Mouse (Mus musculus) forebrain, embryonic 16.5 days (tissue): Measurements from ENCODE around the gene Mrpl22. TPM values are rescaled to one million over a fixed set of nuclear protein-coding genes. Genes with fewer than 3 reads are reported as not detected.
A peak's percentile ranks its signal among the peaks of the same experiment; 100 is the strongest.
"Not testable (repeated sequence)": the region's sequence is repeated elsewhere in the genome, so short reads cannot be mapped to it uniquely, and the experiment has no call there.

Experiments
- ATAC-seq: fragments of 200-750 bp; cut with Nextera tagmentation; 2 replicates; pipeline ENCODE4 v1.8.0; 2017; ENCODE audit warnings: mild to moderate bottlenecking, moderate library complexity
- H3K27ac ChIP-seq: fragments of 300-500 bp; sonication (generic); 2 replicates; pipeline ENCODE4 v1.5.1; 2014; ENCODE audit warnings: low read length, control low read depth
- H3K27me3 ChIP-seq: fragments of 300-500 bp; sonication (generic); replicated peaks from 2 replicates; pipeline ENCODE4 v1.6.1; 2014; ENCODE audit warnings: low read length; ENCODE audit not compliant: control insufficient read depth, insufficient read depth
- H3K36me3 ChIP-seq: fragments of 300-500 bp; sonication (generic); 2 replicates; pipeline ENCODE4 v1.6.1; 2014; ENCODE audit not compliant: control insufficient read depth, insufficient read depth
- H3K4me1 ChIP-seq: fragments of 300-500 bp; sonication (generic); replicated peaks from 2 replicates; pipeline ENCODE4 v1.6.1; 2014; ENCODE audit warnings: low read length; ENCODE audit not compliant: control insufficient read depth, insufficient read depth
- H3K4me2 ChIP-seq: fragments of 300-500 bp; sonication (generic); 2 replicates; pipeline ENCODE4 v1.6.1; 2014; ENCODE audit warnings: mild to moderate bottlenecking, low read length, control low read depth
- H3K4me3 ChIP-seq: fragments of 300-500 bp; sonication (generic); replicated peaks from 2 replicates; pipeline ENCODE4 v1.5.1; 2014; ENCODE audit warnings: mild to moderate bottlenecking, low read length, control low read depth
- H3K9ac ChIP-seq: fragments of 300-500 bp; sonication (generic); replicated peaks from 2 replicates; pipeline ENCODE4 v1.6.1; 2014; ENCODE audit warnings: low read depth, low read length, control low read depth
- H3K9me3 ChIP-seq: fragments of 300-500 bp; sonication (generic); 2 replicates; pipeline ENCODE4 v1.6.1; 2016; ENCODE audit warnings: low read length; ENCODE audit not compliant: control insufficient read depth
- WGBS: fragments of 180-500 bp; shearing (Covaris S2); extraction: QIAGEN DNeasy Blood & Tissue Kit; methylation state at CpG from one replicate; pipeline ENCODE4 v1.1.7; 2014; 5-methylcytosine and 5-hydroxymethylcytosine counted together
- polyA plus RNA-seq: library from polyadenylated mRNA; unstranded; fragments of >200 nt; fragmentation: Nextera tagmentation; extraction: Ambion mirVana; gene quantifications from 2 replicates; pipeline ENCODE4 v1.2.1, GENCODE M21; 2015

Gene Mrpl22
- polyA plus RNA-seq, 1 experiment from 2014 or later, result 102 TPM

- Histone ChIP-seq H3K9me3 (no peaks in the 10 kb centered on the region), H3K27me3 (no peaks in the 10 kb centered on the region), H3K4me3 (peak overlapping the region; percentile 16), H3K27ac (no peak overlapping the region), H3K9ac (no peak overlapping the region), H3K4me1 (no peaks in the 10 kb centered on the region), H3K36me3 (no peaks in the 10 kb centered on the region), H3K4me2 (peak overlapping the region; percentile 33)
- no peak for ATAC-seq
- WGBS, result 54% methylated on average over 16 of the region's 17 CpGs
Observed at GRCm38 (mm10) chr11:58214391-58215048, 43.1 kb downstream of the Mrpl22 start.

DNA sequence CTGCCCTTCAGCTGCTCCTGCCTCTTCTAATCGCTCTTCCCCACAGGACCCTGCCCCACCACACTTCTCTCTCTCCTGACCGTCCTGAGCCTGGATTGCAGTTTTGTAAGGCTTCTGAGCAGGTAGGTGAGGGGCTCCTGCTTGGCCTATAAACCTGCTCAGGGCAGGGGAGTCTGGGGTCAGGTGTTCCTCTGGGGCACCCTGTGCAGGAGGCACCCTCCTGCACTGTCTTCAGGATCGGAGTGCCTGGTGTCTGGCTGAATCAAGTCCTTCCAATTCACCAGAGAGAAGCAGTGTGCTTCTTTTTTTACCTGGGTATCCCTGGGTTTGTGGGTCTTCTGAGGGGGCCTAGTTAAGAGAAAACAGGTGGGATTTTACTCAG, 43.6 kb downstream of the Mrpl22 start:
- H3K4me3 ChIP-seq, ATAC-seq, H3K27ac ChIP-seq, H3K9ac ChIP-seq, H3K4me1 ChIP-seq, H3K9me3 ChIP-seq, H3K4me2 ChIP-seq, H3K36me3 ChIP-seq, H3K27me3 ChIP-seq: not testable (repeated sequence)
- 38% methylated on average over 2 of the region's 3 CpGs for WGBS

GRCm38 (mm10) chr11:58215814-58216213, 44.4 kb downstream of the Mrpl22 start:
- no peaks in the 10 kb centered on the region for H3K9me3 ChIP-seq
- H3K27me3 ChIP-seq, result no peaks in the 10 kb centered on the region
- H3K4me2 ChIP-seq, result no peak overlapping the region
- no peaks in the 10 kb centered on the region for H3K4me1 ChIP-seq
- no peak for ATAC-seq
- H3K4me3 ChIP-seq, result no peak overlapping the region
- no peak overlapping the region for H3K27ac ChIP-seq
- H3K9ac ChIP-seq, result no peak overlapping the region
- no peaks in the 10 kb centered on the region for H3K36me3 ChIP-seq
- 84% methylated on average over 5 of the region's 5 CpGs for WGBS

GRCm38 (mm10) chr11:58216823-58217222, 45.4 kb downstream of the Mrpl22 start:
- ATAC-seq, result no peak
- 91% methylated on average over 6 of the region's 6 CpGs for WGBS
- H3K4me2 ChIP-seq, result no peak overlapping the region

DNA sequence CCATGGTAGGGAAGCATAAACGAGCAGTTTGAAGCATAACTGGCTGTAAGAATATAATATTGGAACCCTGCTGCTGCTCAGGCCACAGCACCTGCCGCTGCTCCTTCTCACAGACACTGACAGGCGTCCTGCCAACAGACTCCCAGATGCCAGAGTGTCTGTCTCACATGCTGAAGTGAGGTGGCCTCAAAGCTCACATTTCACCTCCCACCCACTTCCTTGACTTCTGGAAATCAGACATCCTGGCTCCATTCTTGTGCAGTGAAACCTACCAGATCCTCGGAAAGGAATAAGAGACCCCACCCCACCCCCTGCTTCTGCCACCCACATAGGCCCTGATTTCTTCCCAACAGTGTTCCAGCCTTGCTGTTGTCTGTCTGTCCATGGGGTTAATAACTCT, 52.3 kb downstream of the Mrpl22 start:
- Histone ChIP-seq H3K27me3 (no peaks in the 10 kb centered on the region), H3K9me3 (no peaks in the 10 kb centered on the region), H3K27ac (no peak overlapping the region), H3K4me1 (no peaks in the 10 kb centered on the region), H3K4me2 (no peak overlapping the region), H3K4me3 (no peak overlapping the region), H3K36me3 (no peaks in the 10 kb centered on the region), H3K9ac (no peak overlapping the region)
- no peak for ATAC-seq
- 51% methylated on average over 4 of the region's 4 CpGs for WGBS

More at GRCm38 (mm10) chr11:58216823-58217222, 45.4 kb downstream of the Mrpl22 start:
- Histone ChIP-seq H3K36me3 (no peaks in the 10 kb centered on the region), H3K9ac (no peak overlapping the region), H3K9me3 (no peaks in the 10 kb centered on the region), H3K27me3 (no peaks in the 10 kb centered on the region), H3K4me3 (no peak overlapping the region), H3K4me1 (no peaks in the 10 kb centered on the region), H3K27ac (no peak overlapping the region)

GRCm38 (mm10) chr11:58224313-58224712, 52.9 kb downstream of the Mrpl22 start:
- no peak for ATAC-seq
- Histone ChIP-seq H3K4me3 (no peak overlapping the region), H3K27ac (no peak overlapping the region), H3K4me2 (no peak overlapping the region), H3K4me1 (no peaks in the 10 kb centered on the region), H3K27me3 (no peaks in the 10 kb centered on the region), H3K36me3 (no peaks in the 10 kb centered on the region), H3K9me3 (no peaks in the 10 kb centered on the region), H3K9ac (no peak overlapping the region)
- 64% methylated on average over 7 of the region's 7 CpGs for WGBS

GRCm38 (mm10) chr11:58224872-58225271, 53.4 kb downstream of the Mrpl22 start:
- H3K9me3 ChIP-seq, H3K27me3 ChIP-seq, ATAC-seq, H3K4me3 ChIP-seq, H3K36me3 ChIP-seq, H3K4me2 ChIP-seq, H3K4me1 ChIP-seq, H3K9ac ChIP-seq, H3K27ac ChIP-seq: not testable (repeated sequence)
- 88% methylated on average over 2 of the region's 2 CpGs for WGBS

DNA sequence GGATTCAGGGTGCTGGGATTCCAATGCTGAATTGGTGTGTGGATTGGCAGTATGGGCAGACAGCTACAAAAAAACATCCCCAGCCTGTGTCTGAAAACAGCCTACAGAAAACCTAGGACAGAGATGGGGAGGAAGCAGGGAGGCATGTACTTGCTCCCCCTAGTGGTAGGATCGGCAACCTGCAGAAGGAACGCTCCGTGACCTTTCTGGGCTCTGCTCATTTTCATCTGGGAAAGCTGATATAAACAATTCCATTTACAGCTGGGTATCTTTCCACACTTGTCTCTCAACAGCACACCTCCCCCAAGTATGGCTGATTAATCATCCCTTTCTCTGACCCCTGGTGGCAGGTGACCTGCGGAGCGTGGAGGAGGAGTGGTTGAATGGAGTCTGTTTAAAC, 54.2 kb downstream of the Mrpl22 start:
- H3K9ac ChIP-seq, result no peak overlapping the region
- H3K36me3 ChIP-seq, result no peaks in the 10 kb centered on the region
- 10% methylated on average over 5 of the region's 5 CpGs for WGBS
- H3K27ac ChIP-seq, result no peak overlapping the region
- no peak overlapping the region for H3K4me2 ChIP-seq
- no peak overlapping the region for H3K4me3 ChIP-seq
- ATAC-seq, result no peak; the same call in 1 of the 2 replicates
- no peaks in the 10 kb centered on the region for H3K4me1 ChIP-seq
- H3K27me3 ChIP-seq, result no peaks in the 10 kb centered on the region
- no peaks in the 10 kb centered on the region for H3K9me3 ChIP-seq

DNA sequence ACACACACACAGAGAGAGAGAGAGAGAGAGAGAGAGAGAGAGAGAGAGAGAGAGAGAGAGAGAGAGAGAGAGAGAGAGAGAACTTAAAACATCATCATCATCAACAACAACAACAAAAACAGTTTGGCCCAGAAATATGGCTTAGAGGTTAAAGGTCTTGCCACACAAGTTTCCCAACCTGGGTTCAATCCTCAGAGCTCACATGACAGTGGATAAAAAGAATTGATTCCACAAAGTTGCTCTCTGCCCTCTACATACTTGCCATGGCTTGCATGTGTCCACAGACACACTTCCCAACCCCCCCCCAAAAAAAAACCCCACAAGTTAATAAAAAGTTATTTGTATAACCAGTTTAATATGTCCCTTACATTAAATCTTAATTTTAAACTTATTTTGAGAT, 55.0 kb downstream of the Mrpl22 start:
- Histone ChIP-seq H3K27me3 (no peaks in the 10 kb centered on the region), H3K36me3 (no peaks in the 10 kb centered on the region), H3K9ac (no peak overlapping the region), H3K9me3 (no peaks in the 10 kb centered on the region), H3K27ac (no peak overlapping the region), H3K4me2 (no peak overlapping the region), H3K4me1 (no peaks in the 10 kb centered on the region), H3K4me3 (no peak overlapping the region)
- ATAC-seq, result no peak

DNA sequence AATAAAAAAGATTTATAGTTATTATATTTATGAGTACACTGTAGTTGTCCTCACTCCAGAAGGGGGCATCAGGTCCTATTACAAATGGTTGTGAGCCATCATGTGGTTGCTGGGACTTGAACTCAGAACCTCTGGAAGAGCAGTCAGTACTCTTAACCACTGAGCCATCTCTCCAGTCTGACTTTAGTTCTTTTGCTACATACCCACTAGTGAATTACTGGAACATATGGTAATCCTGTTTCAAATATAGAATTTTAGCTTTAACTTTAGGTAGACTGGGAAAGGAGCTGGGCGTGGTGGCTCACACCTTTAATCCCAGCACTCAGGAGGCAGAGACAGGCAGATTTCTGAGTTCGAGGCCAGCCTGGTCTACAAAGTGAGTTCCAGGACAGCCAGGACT, 56.6 kb downstream of the Mrpl22 start:
- 97% methylated on average over 2 of the region's 2 CpGs for WGBS
- H3K9ac ChIP-seq, H3K27me3 ChIP-seq, H3K4me3 ChIP-seq, H3K27ac ChIP-seq, H3K4me2 ChIP-seq, H3K9me3 ChIP-seq, H3K4me1 ChIP-seq, H3K36me3 ChIP-seq, ATAC-seq: not testable (repeated sequence)
